Mouse (Mus musculus): ENCODE measurements at regions not wholly inside any gene's neighbourhood (a gene's known extent, or its start where the extent isn't known, plus 50 kb on each side); places are given as distances from the start of the nearest gene placed in this dataset.

DNA sequence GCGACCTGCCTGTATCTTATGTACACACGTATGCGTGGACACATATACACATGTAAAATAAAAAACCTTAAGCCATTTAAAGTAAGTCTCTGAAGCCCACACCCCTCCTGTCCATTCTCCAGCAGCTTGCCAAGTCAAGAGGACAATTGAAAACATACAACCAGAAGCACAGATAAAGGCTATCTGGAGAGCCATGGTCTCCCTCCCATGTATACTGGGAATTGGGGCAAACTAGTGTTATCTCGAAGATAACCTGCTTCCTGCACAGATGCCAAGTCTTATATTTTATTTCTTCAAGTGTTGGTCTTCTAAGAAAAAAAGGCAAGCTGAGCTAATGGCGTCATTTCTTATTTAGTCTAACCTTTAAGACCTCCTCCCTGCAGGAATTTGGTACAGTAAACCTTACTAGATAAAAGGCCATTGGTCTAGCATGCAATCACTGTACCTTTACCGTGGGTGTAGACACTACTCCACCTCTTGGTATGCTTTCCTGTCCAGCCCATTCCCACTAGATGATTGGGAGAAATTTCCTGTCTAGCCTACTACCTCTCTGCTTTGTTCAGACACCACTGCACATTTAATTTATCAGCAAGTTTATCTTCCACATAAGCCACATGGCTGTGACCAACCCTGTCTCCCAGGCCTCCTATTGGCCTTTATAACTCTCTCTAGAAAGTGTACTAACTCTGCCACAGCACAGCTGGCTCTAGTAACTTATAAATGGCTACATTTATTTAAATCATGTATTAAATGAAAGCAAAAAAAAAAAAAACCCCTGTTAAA is 223.8 kb upstream of the Gm11114 start:
- no peak for ATAC-seq (ENCODE audit: insufficient read depth, low FRiP score, low TSS enrichment)
- no peaks in the 10 kb centered on the region for H3K4me1 ChIP-seq (ENCODE audit: control insufficient read depth, insufficient read depth, low read length)
- no peaks in the 10 kb centered on the region for H3K9me3 ChIP-seq (ENCODE audit: control insufficient read depth, low read length)
- no peak overlapping the region for H3K4me3 ChIP-seq (ENCODE audit: low read depth, low read length)
- no peaks in the 10 kb centered on the region for H3K36me3 ChIP-seq (ENCODE audit: control insufficient read depth, insufficient read depth, low read length)
- no peak for DNase-seq (ENCODE audit: low spot score)
- no peaks in the 10 kb centered on the region for H3K27me3 ChIP-seq (ENCODE audit: control insufficient read depth, insufficient read depth, low read length)
- no peak overlapping the region for H3K4me2 ChIP-seq (ENCODE audit: low read depth)
- H3K27ac ChIP-seq (ENCODE audit: low read depth, low read length): no peak overlapping the region
- WGBS: 86% methylated on average over 6 of the region's 6 CpGs
- no peak overlapping the region for H3K9ac ChIP-seq (ENCODE audit: low read length)

DNA sequence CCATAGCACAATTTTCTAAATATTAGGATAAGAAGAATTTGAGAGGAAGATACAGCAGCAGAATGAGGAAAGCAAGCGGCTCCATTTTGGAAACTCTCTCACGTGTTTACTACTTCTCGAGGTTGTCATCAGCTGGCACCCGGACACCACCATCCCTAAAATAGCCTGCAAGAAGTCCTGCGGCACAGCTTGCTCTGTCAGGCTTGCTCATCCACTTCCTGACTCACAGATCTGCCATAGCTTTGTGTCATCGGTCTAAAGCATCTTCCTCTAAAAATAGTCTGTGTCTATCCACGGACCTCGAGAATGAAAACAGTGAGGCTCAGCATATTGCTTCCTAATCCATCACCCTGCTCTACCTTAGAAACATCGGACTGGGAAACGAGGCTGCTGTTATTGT is 222.3 kb upstream of the Gm11114 start:
- Histone ChIP-seq H3K27ac (ENCODE audit: low read depth, low read length) (no peak overlapping the region), H3K4me2 (ENCODE audit: low read depth) (no peak overlapping the region), H3K9ac (ENCODE audit: low read length) (no peak overlapping the region), H3K9me3 (ENCODE audit: control insufficient read depth, low read length) (no peaks in the 10 kb centered on the region), H3K27me3 (ENCODE audit: control insufficient read depth, insufficient read depth, low read length) (no peaks in the 10 kb centered on the region), H3K4me1 (ENCODE audit: control insufficient read depth, insufficient read depth, low read length) (no peaks in the 10 kb centered on the region), H3K36me3 (ENCODE audit: control insufficient read depth, insufficient read depth, low read length) (no peaks in the 10 kb centered on the region), H3K4me3 (ENCODE audit: low read depth, low read length) (no peak overlapping the region)
- DNase-seq (ENCODE audit: low spot score) (no peak), ATAC-seq (ENCODE audit: insufficient read depth, low FRiP score, low TSS enrichment) (no peak)
- 83% methylated on average over 10 of the region's 10 CpGs for WGBS

DNA sequence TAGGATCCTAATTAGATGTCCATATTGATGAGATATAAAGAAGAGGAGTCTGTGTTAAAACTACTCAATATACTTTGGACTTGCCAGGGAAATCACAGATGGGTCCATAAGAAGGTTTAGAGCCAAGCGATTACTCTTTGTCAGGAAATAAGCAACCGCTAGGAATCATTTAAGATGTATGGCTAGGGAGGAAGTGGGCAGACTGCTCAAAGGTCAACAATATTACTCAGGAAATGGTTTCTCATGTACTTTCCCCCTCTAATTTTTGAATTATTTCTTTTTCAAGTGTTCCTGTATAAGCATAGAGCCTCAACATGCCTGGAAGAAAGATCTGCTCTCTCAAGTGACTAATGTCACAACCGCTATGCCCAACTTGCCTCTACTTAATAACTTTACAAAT is 217.3 kb upstream of the Gm11114 start:
- H3K4me3 ChIP-seq (ENCODE audit: low read depth, low read length): no peak overlapping the region
- 91% methylated on average over 3 of the region's 3 CpGs for WGBS
- H3K4me1 ChIP-seq (ENCODE audit: control insufficient read depth, insufficient read depth, low read length): no peaks in the 10 kb centered on the region
- no peaks in the 10 kb centered on the region for H3K36me3 ChIP-seq (ENCODE audit: control insufficient read depth, insufficient read depth, low read length)
- DNase-seq (ENCODE audit: low spot score) (no peak), ATAC-seq (ENCODE audit: insufficient read depth, low FRiP score, low TSS enrichment) (no peak)
- no peak overlapping the region for H3K4me2 ChIP-seq (ENCODE audit: low read depth)
- no peaks in the 10 kb centered on the region for H3K9me3 ChIP-seq (ENCODE audit: control insufficient read depth, low read length)
- H3K9ac ChIP-seq (ENCODE audit: low read length): no peak overlapping the region
- no peak overlapping the region for H3K27ac ChIP-seq (ENCODE audit: low read depth, low read length)
- no peaks in the 10 kb centered on the region for H3K27me3 ChIP-seq (ENCODE audit: control insufficient read depth, insufficient read depth, low read length)

DNA sequence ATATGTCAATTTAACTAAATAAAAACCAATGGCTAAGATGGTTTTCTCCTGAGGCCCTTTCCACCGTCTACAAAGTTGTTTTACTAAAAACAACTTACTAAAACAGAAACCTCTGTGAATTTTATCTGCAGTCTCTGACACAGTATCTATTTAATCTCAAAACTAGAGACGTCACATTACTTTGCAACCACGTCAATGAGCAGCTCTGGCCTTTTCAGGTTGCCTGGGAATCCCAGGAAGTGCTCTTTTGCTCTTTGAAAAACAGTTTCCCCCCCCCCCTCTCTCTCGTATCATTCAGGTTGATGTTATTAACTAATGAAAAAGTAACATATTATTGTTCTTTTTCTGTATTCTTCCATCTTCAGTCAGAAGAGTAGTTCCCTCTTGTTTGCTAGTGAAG is 216.1 kb upstream of the Gm11114 start:
- no peaks in the 10 kb centered on the region for H3K27me3 ChIP-seq (ENCODE audit: control insufficient read depth, insufficient read depth, low read length)
- no peaks in the 10 kb centered on the region for H3K4me1 ChIP-seq (ENCODE audit: control insufficient read depth, insufficient read depth, low read length)
- WGBS: 85% methylated on average over 4 of the region's 4 CpGs
- no peaks in the 10 kb centered on the region for H3K36me3 ChIP-seq (ENCODE audit: control insufficient read depth, insufficient read depth, low read length)
- no peak overlapping the region for H3K27ac ChIP-seq (ENCODE audit: low read depth, low read length)
- no peak overlapping the region for H3K9ac ChIP-seq (ENCODE audit: low read length)
- no peak overlapping the region for H3K4me3 ChIP-seq (ENCODE audit: low read depth, low read length)
- H3K9me3 ChIP-seq (ENCODE audit: control insufficient read depth, low read length): no peaks in the 10 kb centered on the region
- no peak overlapping the region for H3K4me2 ChIP-seq (ENCODE audit: low read depth)
- ATAC-seq (ENCODE audit: insufficient read depth, low FRiP score, low TSS enrichment) (no peak), DNase-seq (ENCODE audit: low spot score) (no peak)

DNA sequence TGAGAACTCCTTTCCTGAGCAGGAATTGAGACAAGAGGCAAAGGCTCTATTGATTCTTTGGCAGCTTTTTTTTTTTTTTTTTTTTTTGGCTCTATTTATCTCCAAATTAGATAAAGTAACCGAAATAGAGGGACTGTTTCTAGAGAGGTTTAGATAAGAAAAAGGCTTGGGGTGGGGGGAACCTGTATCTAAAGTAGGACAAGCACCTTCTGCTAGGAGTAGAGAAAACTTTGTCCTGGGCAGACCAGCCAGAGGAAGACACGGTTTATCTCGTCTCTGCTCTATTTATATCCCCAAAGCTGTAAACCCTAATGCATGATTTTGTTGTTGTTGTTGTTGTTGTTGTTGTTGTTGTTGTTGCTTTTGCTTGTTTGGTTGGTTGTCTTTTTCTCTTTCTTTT is 199.6 kb upstream of the Gm11114 start:
- Histone ChIP-seq H3K9ac (ENCODE audit: low read length) (no peak overlapping the region), H3K9me3 (ENCODE audit: control insufficient read depth, low read length) (no peaks in the 10 kb centered on the region), H3K27ac (ENCODE audit: low read depth, low read length) (no peak overlapping the region), H3K4me3 (ENCODE audit: low read depth, low read length) (no peak overlapping the region), H3K4me1 (ENCODE audit: control insufficient read depth, insufficient read depth, low read length) (no peaks in the 10 kb centered on the region), H3K27me3 (ENCODE audit: control insufficient read depth, insufficient read depth, low read length) (no peaks in the 10 kb centered on the region), H3K4me2 (ENCODE audit: low read depth) (no peak overlapping the region), H3K36me3 (ENCODE audit: control insufficient read depth, insufficient read depth, low read length) (no peaks in the 10 kb centered on the region)
- 83% methylated on average over 3 of the region's 3 CpGs for WGBS
- DNase-seq (ENCODE audit: low spot score): no peak
- ATAC-seq (ENCODE audit: insufficient read depth, low FRiP score, low TSS enrichment): no peak

DNA sequence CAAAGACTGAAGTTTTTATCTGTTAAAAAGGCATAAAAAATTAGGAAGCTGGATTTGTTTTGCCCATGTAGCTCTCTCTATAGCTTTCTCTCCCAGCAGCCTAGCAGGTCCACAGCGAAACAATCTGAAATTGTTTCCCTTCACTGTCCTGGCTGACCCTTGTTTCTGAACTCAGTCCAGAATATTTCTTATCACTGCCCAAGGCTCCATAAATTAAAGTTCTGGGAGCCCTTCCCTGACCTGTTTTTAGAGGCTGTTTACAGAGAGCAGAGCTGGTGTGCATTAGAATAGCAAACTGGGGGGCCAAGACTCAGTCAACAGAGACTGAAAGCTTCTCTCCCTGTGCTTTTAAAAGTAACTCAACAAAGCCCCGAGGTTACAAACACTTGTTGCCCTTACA is 198.3 kb upstream of the Gm11114 start:
- no peak for ATAC-seq (ENCODE audit: insufficient read depth, low FRiP score, low TSS enrichment)
- Histone ChIP-seq H3K27me3 (ENCODE audit: control insufficient read depth, insufficient read depth, low read length) (no peaks in the 10 kb centered on the region), H3K4me2 (ENCODE audit: low read depth) (no peak overlapping the region), H3K27ac (ENCODE audit: low read depth, low read length) (no peak overlapping the region), H3K36me3 (ENCODE audit: control insufficient read depth, insufficient read depth, low read length) (no peaks in the 10 kb centered on the region), H3K9me3 (ENCODE audit: control insufficient read depth, low read length) (no peaks in the 10 kb centered on the region), H3K9ac (ENCODE audit: low read length) (no peak overlapping the region), H3K4me1 (ENCODE audit: control insufficient read depth, insufficient read depth, low read length) (no peaks in the 10 kb centered on the region), H3K4me3 (ENCODE audit: low read depth, low read length) (no peak overlapping the region)
- 72% methylated on average over 2 of the region's 2 CpGs for WGBS
- DNase-seq (ENCODE audit: low spot score): no peak

DNA sequence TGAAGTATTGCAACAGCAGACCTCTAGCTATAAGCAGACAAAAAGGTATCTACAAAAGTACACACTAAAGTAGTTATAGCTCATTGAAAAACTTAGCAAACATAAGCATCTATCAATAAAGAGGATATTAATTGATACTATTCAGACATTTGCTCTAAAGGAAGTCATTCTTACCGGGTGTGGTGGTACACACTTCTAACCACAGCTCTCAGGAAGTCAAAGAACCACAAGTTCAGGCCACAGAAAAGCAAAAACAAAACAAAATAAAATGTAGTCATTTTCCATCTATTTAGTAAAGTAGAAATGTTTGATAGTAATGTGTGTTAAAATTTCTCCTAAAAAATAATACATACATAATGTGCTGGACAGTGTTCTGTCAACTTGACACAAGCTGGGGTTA is 192.5 kb upstream of the Gm11114 start:
- Histone ChIP-seq H3K4me3 (ENCODE audit: low read depth, low read length) (no peak overlapping the region), H3K27ac (ENCODE audit: low read depth, low read length) (no peak overlapping the region), H3K4me1 (ENCODE audit: control insufficient read depth, insufficient read depth, low read length) (no peaks in the 10 kb centered on the region), H3K4me2 (ENCODE audit: low read depth) (no peak overlapping the region), H3K27me3 (ENCODE audit: control insufficient read depth, insufficient read depth, low read length) (no peaks in the 10 kb centered on the region), H3K9me3 (ENCODE audit: control insufficient read depth, low read length) (no peaks in the 10 kb centered on the region), H3K9ac (ENCODE audit: low read length) (no peak overlapping the region), H3K36me3 (ENCODE audit: control insufficient read depth, insufficient read depth, low read length) (no peaks in the 10 kb centered on the region)
- WGBS: 84% methylated on average over 1 of the region's 1 CpGs
- ATAC-seq (ENCODE audit: insufficient read depth, low FRiP score, low TSS enrichment): no peak
- DNase-seq (ENCODE audit: low spot score): no peak

DNA sequence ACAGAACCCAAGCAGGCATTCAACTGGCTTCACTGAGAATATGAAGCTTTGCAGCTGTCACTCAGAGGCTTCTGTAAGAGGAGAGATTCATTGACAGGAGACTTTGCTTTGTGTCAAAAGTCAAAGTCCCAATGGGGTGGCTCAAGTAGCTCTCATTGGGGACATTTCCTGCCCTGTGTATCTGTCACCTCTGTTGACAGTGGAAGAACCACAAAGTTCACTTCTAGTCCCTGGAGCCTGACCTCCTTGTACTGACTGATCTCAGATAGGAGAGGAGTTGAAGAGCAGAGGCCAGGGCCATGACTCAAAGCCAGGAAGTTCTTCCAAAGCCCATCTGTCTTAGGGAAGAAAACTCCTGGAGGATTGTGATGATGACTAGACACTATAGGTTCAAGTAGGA is 191.5 kb upstream of the Gm11114 start:
- Histone ChIP-seq H3K27me3 (ENCODE audit: control insufficient read depth, insufficient read depth, low read length) (no peaks in the 10 kb centered on the region), H3K4me2 (ENCODE audit: low read depth) (no peak overlapping the region), H3K9me3 (ENCODE audit: control insufficient read depth, low read length) (no peaks in the 10 kb centered on the region), H3K27ac (ENCODE audit: low read depth, low read length) (no peak overlapping the region), H3K4me1 (ENCODE audit: control insufficient read depth, insufficient read depth, low read length) (no peaks in the 10 kb centered on the region), H3K9ac (ENCODE audit: low read length) (no peak overlapping the region), H3K4me3 (ENCODE audit: low read depth, low read length) (no peak overlapping the region), H3K36me3 (ENCODE audit: control insufficient read depth, insufficient read depth, low read length) (no peaks in the 10 kb centered on the region)
- ATAC-seq (ENCODE audit: insufficient read depth, low FRiP score, low TSS enrichment) (no peak), DNase-seq (ENCODE audit: low spot score) (no peak)

DNA sequence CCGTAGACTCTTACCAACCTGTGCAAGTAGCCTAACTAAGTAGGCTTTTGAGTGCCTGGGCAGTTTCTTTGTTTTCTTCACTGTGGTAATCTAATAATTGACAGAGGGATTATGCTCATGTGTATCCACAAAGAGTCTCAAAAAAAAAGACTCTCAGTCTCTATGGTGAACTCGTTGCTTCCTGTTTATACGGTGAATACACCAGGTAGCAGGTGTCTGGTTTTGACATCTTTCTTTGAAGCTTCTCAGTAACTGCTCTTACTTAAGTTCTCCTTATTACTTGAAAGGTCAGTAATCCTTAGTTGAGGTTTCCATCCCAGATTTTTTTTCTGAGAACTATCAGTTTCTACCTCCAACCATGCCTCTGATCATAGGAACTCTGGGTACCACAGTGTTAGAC is 188.9 kb upstream of the Gm11114 start:
- Histone ChIP-seq H3K4me1 (ENCODE audit: control insufficient read depth, insufficient read depth, low read length) (no peaks in the 10 kb centered on the region), H3K27ac (ENCODE audit: low read depth, low read length) (no peak overlapping the region), H3K27me3 (ENCODE audit: control insufficient read depth, insufficient read depth, low read length) (no peaks in the 10 kb centered on the region), H3K9ac (ENCODE audit: low read length) (no peak overlapping the region), H3K4me2 (ENCODE audit: low read depth) (no peak overlapping the region), H3K36me3 (ENCODE audit: control insufficient read depth, insufficient read depth, low read length) (no peaks in the 10 kb centered on the region), H3K9me3 (ENCODE audit: control insufficient read depth, low read length) (no peaks in the 10 kb centered on the region), H3K4me3 (ENCODE audit: low read depth, low read length) (no peak overlapping the region)
- 88% methylated on average over 3 of the region's 3 CpGs for WGBS
- DNase-seq (ENCODE audit: low spot score): no peak
- no peak for ATAC-seq (ENCODE audit: insufficient read depth, low FRiP score, low TSS enrichment)

Measured in neural tube, embryonic 11.5 days (tissue).